Mouse (Mus musculus) brain, embryonic 14.5 days (tissue): ENCODE measurements around the gene Col23a1.

Experiments
- CTCF ChIP-seq: fragments of 200-500 bp; IDR thresholded peaks from 2 replicates; pipeline ENCODE4 v1.5.1; 2012; ENCODE audit warnings: inconsistent platforms, mild to moderate bottlenecking, moderate library complexity, borderline replicate concordance; ENCODE audit not compliant: insufficient read depth, insufficient read length; ENCODE audit errors: extremely low read depth
- POLR2A ChIP-seq: fragments of 200-500 bp; IDR thresholded peaks from 2 replicates; pipeline ENCODE4 v1.6.1; 2012; ENCODE audit warnings: mild to moderate bottlenecking, inconsistent platforms, borderline replicate concordance; ENCODE audit not compliant: poor library complexity, insufficient read depth, insufficient read length, severe bottlenecking; ENCODE audit errors: extremely low read depth

- no peak for TF ChIP-seq POLR2A
- no peak for TF ChIP-seq CTCF
Observed at GRCm38 (mm10) chr11:51337585-51337984, 47.9 kb downstream of the Col23a1 start.
